Mouse (Mus musculus): ENCODE measurements around the gene Xrcc3. TPM values are rescaled to one million over a fixed set of nuclear protein-coding genes. Genes with fewer than 3 reads are reported as not detected.
A peak's percentile ranks its signal among the peaks of the same experiment; 100 is the strongest.

Gene Xrcc3
- total RNA-seq, 2 experiments from 2014 or later, result 0.53 to 0.86 TPM

DNA sequence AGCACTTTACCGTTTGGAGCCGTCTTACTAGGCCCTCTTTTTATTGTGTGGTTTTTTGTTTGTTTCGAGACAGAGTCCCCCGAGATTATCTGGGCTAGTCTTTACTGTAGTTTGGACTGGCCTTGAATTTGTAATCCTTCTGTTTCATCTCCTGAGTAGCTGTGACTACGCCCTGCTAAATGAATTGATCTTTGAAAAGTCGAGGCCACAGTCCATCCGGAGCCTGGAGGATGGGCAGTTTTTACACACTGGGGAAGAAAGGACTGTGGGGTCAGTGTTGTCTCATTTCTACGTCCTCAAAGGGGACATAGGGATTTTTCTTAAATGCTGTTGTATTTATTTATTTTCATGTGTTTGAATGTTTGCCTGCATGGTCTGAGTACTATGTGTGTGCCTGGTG is 4.3 kb upstream of the Xrcc3 start:
- DNase-seq, result no peak
- intact Hi-C loops (cut with DNase I; ENCODE audit: low total_unique reads), result no loop called here

- intact Hi-C loops (cut with DNase I; ENCODE audit: low total_unique reads), result no loop called here
- no peak for DNase-seq
These were observed 3.3 kb upstream of the Xrcc3 start for GRCm38 (mm10) chr12:111816967-111817366.

DNA sequence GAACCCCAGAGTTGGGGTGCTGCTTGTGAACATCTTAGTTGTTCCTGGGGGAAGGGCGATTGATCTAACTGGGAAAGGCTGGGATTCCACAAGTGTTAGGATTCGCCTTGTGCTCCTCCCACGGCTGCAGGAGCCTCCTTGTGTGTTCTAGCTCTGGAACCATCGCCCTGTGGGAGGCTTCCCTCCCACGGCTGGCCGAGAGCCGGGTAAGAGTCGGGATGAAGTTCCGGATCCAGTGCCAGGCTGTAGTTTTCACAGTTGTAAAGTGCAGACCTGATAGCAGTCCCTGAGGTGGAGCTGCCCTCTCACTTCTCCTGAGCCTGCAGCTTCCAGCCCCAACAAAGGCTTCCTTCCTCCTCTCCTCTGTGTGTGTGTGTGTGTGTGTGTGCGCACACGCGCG is 2.9 kb upstream of the Xrcc3 start:
- DNase-seq, result peak; percentile 52
- intact Hi-C loops (cut with DNase I; ENCODE audit: low total_unique reads), result no loop called here

GRCm38 (mm10) chr12:111814769-111815762 is 1.4 kb upstream of the Xrcc3 start:
- DNase-seq, result no peak
- intact Hi-C loops (cut with DNase I; ENCODE audit: low total_unique reads), result no loop called here

GRCm38 (mm10) chr12:111813111-111813765 is 435 bp downstream of the Xrcc3 start:
- intact Hi-C loops (cut with DNase I; ENCODE audit: low total_unique reads), result no loop called here
- no peak for DNase-seq

- no peak for DNase-seq
- intact Hi-C loops (cut with DNase I; ENCODE audit: low total_unique reads), result no loop called here
These were observed 1.1 kb downstream of the Xrcc3 start for GRCm38 (mm10) chr12:111812611-111813010.

DNA sequence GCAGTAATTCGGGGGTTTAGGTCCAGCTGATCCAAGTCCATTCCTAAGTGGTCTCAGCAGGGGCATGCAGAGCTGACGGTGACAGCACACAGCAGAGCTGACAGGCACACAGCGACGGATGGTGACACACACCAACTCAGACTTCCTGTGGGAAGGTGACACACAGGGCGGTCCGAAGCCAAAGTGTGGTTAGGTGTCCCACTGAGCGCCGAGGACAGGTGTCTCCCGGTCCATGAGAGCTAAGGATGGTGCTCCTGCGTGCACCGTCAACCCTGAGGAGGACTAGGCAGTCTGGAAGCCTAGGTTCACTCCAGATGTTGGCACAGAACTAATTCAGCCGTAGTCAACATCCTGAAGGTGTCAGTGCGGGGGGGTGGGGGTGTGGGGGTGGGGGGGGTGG is 1.6 kb downstream of the Xrcc3 start:
- no peak for DNase-seq
- intact Hi-C loops (cut with DNase I; ENCODE audit: low total_unique reads), result no loop called here

DNA sequence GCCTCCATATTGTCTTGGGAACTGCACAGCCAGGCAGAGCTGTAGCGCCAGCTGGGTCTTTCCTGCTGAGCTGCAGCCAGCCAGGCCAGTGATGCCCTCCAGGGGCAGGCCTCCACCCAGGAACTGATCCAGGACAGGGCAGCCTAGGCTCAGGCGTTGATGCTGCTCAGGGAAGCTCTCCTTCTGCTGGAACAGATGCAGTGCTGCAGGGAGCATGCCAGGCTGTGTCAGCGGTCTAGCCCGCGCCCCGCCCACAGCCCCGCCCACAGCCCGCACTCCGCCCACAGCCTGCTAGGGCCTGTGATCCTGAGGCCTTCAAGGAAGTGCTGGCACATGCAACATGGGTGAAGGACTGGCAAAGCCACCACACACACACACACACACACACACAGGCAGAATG is 3.9 kb downstream of the Xrcc3 start:
- peak; percentile 91 for DNase-seq
- intact Hi-C loops (cut with DNase I; ENCODE audit: low total_unique reads), result no loop called here

DNA sequence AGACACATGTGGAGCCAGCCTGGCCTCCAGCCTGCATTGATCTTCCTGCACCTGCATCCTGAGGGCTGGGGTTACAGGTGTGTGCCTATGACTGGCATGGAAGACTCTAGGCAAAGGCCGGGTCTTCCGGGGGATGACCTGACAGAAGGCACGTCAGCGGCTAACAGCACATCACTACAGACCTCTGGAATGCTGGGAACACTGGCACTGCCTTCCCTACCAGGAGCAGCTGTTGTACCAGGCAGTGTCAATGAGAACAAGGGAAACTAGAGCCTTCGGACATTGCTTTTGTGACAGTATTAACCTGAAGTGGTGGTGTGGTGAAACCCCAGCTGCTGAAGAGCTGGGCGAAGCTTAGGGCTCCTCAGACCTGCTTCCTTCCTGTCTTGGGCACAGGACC is 4.9 kb downstream of the Xrcc3 start:
- intact Hi-C loops (cut with DNase I; ENCODE audit: low total_unique reads), result no loop called here
- DNase-seq, result no peak

GRCm38 (mm10) chr12:111803538-111803937 is 10.1 kb downstream of the Xrcc3 start:
- no peak for DNase-seq
- intact Hi-C loops (cut with DNase I; ENCODE audit: low total_unique reads), result no loop called here

DNA sequence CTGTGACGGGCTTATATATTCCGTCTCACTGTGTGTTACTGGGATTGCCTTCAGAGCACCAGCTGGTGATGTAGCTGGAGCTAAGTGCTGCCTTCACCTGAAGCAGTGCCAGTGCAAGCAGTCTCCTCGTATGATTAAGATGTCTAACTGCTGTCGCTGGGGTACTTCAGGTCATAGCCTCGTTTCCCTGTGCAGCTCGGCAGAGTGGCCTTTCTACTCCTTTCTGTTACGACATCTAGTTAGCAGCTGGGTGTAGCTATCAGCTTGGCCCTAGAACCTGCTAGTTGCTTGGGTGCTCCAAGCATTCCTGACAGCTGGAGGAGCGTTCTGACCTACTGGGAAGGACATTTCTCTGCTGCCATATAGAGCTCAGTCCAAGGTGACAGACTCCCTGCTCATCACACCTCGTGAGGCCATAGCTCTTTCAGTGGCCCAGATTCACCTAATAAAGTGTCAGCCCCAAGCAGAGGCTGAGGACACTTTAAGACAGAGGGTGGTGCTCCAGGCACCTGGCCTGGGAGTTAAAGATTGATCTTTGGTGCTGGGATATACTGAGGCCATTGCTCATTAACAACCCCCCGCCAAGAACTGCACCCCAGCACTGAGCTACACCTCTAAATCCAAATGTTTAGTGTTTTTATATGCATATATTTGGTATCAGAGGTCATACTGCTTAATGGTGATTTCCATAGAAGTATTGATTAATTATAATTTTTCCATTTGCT is 13.1 kb downstream of the Xrcc3 start:
- intact Hi-C loops (cut with DNase I; ENCODE audit: low total_unique reads), result no loop called here
- DNase-seq, result no peak

DNA sequence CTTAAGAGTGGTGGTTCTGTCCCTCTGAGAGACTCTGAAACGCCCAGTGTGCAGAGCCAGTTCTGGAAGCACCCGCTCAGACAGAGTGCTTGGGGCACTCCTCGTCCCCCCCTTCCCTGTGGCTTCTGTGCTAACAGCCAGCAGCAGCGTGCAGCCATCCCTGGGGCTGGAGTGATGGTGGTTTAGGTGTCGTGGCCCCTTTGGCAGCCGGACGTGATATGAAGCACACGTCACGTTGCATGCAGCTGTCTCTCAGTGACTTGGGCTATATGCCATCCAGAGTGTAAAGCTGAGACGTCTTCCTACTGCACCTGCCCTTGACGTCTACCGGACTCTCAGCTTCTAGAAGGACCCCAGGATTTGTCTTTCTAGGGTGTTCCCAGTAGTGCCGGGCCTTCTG is 15.2 kb downstream of the Xrcc3 start:
- no peak for DNase-seq
- intact Hi-C loops (cut with DNase I; ENCODE audit: low total_unique reads), result no loop called here

DNA sequence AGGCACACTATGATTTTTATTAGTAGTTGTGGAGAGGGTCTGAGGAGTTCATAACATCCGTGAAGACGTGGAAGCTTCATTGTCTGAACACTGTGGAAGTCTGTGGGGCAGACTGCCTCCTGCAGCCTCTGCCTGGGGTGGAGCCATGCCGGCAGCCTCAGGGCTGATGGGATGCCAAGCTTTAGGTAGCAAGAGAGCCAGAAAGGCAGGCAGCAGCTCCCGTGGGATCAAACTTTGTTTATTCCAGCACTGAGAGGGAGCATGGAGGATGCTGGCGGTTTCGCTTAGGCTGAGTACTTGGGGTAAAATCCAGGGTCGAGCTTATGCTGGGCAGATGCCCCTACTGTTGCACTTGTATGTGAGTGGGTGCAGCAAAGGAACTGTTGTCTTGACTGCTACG is 16.4 kb downstream of the Xrcc3 start:
- DNase-seq, result no peak

GRCm38 (mm10) chr12:111795180-111795895 is 18.3 kb downstream of the Xrcc3 start:
- DNase-seq, result peak; percentile 57
- intact Hi-C loops (cut with DNase I; ENCODE audit: low total_unique reads), result no loop called here

More for the DNA sequence above, 16.4 kb downstream of the Xrcc3 start:
- intact Hi-C loops (cut with DNase I; ENCODE audit: low total_unique reads), result no loop called here

- intact Hi-C loops (cut with DNase I; ENCODE audit: low total_unique reads), result no loop called here
These were observed 19.0 kb downstream of the Xrcc3 start for GRCm38 (mm10) chr12:111794526-111795179.

GRCm38 (mm10) chr12:111794102-111794501 is 19.6 kb downstream of the Xrcc3 start:
- intact Hi-C loops (cut with DNase I; ENCODE audit: low total_unique reads), result no loop called here
- DNase-seq, result peak; percentile 84

More at GRCm38 (mm10) chr12:111794526-111795179, 19.0 kb downstream of the Xrcc3 start:
- DNase-seq, result no peak

DNA sequence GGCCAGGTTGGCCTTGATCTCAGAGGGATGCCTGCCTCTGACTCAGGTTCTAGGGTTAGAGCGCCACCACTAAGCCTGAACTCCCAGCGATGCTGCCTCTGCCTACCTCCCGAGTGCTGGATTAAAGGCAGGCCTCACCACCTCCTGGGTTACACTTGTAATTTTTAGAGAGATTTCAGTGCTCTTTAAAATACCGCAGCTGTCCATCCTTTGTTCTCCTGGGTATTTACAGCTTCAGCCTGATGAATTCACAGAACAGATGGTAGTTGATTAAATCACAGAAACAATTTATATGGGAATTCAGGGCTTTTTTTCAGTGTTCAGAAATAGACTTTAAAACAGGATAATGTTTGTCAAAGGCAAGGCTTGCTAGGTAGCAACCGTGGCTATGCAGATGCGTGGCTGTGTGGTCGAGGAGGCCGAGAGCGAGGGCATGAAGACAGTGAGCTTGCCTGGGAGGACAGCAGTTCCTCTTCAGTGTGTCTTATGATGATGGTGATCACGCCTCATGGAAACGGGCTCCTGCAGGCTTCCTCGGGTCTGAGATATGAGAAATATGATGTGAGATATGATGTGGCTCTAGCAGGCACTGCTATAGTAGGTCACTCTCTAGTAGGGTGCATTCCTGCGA is 22.1 kb downstream of the Xrcc3 start:
- intact Hi-C loops (cut with DNase I; ENCODE audit: low total_unique reads), result no loop called here
- no peak for DNase-seq

DNA sequence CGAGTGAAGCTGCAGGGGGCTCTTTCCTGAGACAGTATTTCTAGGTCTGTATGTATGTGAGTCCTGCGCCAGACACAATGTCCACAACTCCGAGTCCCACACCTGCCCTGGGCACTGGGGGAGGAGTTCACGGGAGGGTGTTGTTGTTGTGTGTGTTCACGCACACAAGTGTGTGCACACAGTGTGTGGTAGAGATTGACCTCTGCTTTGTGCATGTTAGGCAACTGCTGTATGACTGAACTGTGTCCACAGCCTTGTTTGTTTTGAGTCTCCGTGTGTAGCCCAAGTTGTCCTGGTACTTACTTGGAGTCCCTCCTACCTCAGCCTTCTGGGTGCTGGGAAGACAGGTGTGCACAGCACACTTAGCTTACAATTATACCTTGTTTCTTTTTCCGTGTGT is 23.0 kb downstream of the Xrcc3 start:
- intact Hi-C loops (cut with DNase I; ENCODE audit: low total_unique reads), result no loop called here

GRCm38 (mm10) chr12:111790090-111790489 is 23.6 kb downstream of the Xrcc3 start:
- DNase-seq, result no peak
- intact Hi-C loops (cut with DNase I; ENCODE audit: low total_unique reads), result no loop called here

More for the DNA sequence above, 23.0 kb downstream of the Xrcc3 start:
- DNase-seq, result no peak
